Mouse (Mus musculus): ENCODE results near the gene Ncbp3. TPM values are rescaled to one million over a fixed set of nuclear protein-coding genes. Genes with fewer than 3 reads are reported as not detected.

Ncbp3 gene
- total RNA-seq (2021) = 1 to 10 TPM; 3.3 to 3.9 TPM
- long read RNA-seq, experiment 1, full-length matches to known transcripts = 6 of 10 reads
- long read RNA-seq, experiment 1, partial matches to known transcripts = 0 of 10 reads
- long read RNA-seq, experiment 1, other reads (novel, unspliced or antisense) = 4 of 10 reads
- long read RNA-seq, experiment 2, full-length matches to known transcripts = 5 of 9 reads
- long read RNA-seq, experiment 2, partial matches to known transcripts = 1 of 9 reads
- long read RNA-seq, experiment 2, other reads (novel, unspliced or antisense) = 3 of 9 reads

DNA sequence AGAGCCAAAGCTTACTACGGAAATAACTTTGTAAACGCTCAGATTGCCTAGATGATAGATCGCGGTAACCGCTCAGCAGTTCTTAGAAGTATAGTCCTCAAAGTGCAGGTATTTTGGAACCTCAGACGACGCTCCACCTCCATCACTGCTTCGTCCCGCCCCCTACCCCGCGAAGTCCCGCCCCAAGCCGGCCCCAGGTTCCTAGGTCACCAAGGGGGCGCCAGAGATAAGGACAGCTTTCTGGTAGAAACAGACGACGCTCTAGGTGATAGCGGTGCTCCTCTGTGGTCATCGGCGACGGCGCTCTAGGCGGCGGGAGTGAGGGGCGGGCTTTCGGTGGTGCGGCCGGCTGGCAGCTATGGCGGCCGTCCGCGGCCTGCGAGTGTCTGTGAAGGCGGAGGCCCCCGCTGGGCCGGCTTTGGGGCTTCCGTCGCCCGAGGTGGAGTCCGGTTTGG, at the start of gene Ncbp3:
Gene Ncbp3, plus strand, starts transcription at position 242 of the 455 bp plus-strand sequence.
- intact Hi-C loops (cut with DNase I; ENCODE audit: low total_unique reads) = no loop called here
- peak; percentile 95 for DNase-seq

DNA sequence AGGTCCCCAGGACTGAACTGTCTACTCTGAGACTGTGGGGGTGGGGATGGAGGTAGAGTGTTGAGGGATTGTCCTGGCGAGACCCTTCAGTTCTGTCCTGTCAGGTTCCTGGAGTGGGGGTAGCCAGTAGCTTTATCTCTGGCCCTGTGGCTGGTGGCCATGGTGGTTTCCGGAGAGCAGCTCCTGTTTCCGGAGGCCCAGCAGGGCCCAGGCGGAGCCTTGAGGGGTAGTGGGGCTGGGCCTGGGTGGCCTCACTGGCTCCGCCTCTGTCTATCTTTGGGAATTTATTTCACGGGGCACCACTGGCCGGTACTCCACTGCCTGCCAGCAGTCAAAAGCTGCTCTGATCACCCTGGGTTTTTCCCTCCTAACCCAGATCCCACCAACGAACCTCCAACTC, 48.8 kb upstream of the Ncbp3 start, which contains the start of gene P2rx1:
Gene P2rx1, plus strand, starts transcription at position 333 of the 400 bp plus-strand sequence.
- intact Hi-C loops (cut with DNase I; ENCODE audit: low total_unique reads) = no loop called here
- no peak for DNase-seq

GRCm38 (mm10) chr11:73001029-73001428, 46.6 kb upstream of the Ncbp3 start:
- intact Hi-C loops (cut with DNase I; ENCODE audit: low total_unique reads) = loop anchor here (2.0 to 10.0 kb wide), 2 partner anchors 74 to 114 kb away; no protein-coding TSS in a partner anchor
- DNase-seq = peak; percentile 67

DNA sequence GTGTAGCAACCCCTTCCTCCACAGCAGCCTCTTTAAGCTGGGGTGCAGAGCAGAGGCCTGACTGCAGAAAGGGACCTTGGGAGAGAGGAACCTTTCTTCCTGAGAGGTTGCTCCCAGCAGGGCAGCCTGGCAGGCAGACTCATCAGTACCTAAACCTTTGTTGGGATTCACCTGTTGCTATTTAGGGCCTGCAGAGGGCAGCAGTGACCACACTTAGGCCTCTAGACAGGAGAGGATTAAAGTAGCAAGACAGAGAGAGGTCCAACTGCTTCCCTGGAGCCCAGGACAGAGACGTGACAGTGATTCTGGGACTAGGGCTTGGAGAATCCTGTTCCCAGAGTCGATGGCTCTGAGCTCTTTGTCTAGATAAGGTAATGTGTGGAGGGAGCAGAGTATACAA, 41.2 kb upstream of the Ncbp3 start:
- intact Hi-C loops (cut with DNase I; ENCODE audit: low total_unique reads) = loop anchor here (2.0 to 10.0 kb wide), 2 partner anchors 32 to 108 kb away; no protein-coding TSS in a partner anchor
- no peak for DNase-seq

- DNase-seq = no peak
- intact Hi-C loops (cut with DNase I; ENCODE audit: low total_unique reads) = loop anchor here (2.0 to 10.0 kb wide), 2 partner anchors 32 to 108 kb away; no protein-coding TSS in a partner anchor
Measured at GRCm38 (mm10) chr11:73007113-73007512, 40.5 kb upstream of the Ncbp3 start.

- intact Hi-C loops (cut with DNase I; ENCODE audit: low total_unique reads) = loop anchor here (2.0 to 10.0 kb wide), 2 partner anchors 31 to 107 kb away; no protein-coding TSS in a partner anchor
- peak; percentile 75 for DNase-seq
Measured at GRCm38 (mm10) chr11:73007698-73008481, 39.7 kb upstream of the Ncbp3 start.

DNA sequence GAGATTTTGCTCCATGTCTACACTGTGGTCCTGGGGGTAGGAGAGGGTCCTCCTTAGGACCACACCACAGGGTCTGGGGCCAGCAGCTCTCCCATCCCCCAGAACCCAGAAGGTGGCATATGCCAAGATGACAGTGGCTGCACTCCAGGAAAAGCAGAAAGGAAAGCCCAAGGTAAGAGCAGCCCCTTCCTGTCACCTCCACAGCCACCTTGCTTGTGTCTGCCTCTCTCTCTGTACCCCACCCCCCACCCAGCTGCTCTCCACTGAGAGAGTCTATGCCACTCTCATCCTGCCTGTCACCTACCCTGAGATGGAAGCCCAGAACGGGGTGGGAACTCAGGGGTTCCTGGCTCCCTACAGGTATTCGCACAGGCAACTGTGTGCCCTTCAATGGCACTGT, 38.8 kb upstream of the Ncbp3 start:
- no peak for DNase-seq
- intact Hi-C loops (cut with DNase I; ENCODE audit: low total_unique reads) = loop anchor here (10.0 kb wide), 1 partner anchor 106 kb away; no protein-coding TSS in a partner anchor

DNA sequence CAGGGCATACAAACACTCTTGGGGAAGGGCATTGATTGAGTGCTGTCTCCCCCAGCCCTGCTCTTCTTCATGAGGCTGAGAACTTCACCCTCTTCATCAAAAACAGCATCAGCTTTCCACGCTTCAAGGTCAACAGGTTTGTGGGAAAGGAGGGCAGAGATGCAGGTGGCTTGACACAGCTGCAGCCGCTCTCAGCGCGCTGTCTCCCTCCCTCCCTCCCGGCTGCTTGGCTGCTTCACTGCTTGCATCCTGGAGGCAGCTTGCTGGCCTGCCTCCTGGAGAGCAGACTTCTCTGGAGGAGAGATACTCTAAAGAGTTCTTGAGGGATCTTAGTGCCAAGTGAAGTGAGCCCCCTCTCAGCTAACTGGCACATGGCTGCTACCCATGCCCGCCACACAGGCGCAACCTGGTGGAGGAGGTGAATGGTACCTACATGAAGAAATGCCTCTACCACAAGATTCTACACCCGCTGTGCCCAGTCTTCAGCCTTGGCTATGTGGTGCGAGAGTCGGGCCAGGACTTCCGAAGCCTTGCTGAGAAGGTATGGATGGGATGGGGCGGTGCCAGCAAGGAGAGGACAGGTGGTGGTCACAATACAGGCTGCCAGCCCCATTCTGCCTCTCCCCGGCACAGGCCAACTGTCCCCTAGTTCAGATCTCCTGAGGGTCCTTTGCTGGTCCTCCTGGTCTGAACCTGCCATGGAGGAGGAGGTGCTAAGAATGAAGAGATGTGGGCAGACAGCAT, 37.9 kb upstream of the Ncbp3 start:
- intact Hi-C loops (cut with DNase I; ENCODE audit: low total_unique reads) = loop anchor here (10.0 kb wide), 1 partner anchor 105 kb away; no protein-coding TSS in a partner anchor
- no peak for DNase-seq

DNA sequence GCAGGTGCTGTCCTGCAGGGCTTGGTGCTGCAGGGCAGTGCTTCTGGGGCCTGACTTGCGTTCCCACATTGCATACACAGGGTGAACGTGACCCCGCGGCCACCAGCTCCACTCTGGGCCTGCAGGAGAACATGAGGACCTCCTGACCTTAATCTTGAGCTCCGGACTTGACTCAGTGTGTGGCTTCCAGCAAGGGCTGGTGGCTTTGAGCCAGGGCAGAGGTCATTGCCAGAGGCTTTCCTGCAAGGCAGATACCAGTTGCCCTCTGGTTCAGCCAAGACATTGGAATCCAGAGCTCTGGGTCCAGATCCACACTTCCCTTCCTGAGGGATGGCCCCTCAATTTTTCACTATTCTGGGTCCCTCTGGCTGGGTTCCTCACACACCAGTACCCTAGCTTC, 33.6 kb upstream of the Ncbp3 start:
- intact Hi-C loops (cut with DNase I; ENCODE audit: low total_unique reads) = no loop called here
- no peak for DNase-seq

- no peak for DNase-seq
Measured at GRCm38 (mm10) chr11:73014831-73015344, 32.7 kb upstream of the Ncbp3 start.

DNA sequence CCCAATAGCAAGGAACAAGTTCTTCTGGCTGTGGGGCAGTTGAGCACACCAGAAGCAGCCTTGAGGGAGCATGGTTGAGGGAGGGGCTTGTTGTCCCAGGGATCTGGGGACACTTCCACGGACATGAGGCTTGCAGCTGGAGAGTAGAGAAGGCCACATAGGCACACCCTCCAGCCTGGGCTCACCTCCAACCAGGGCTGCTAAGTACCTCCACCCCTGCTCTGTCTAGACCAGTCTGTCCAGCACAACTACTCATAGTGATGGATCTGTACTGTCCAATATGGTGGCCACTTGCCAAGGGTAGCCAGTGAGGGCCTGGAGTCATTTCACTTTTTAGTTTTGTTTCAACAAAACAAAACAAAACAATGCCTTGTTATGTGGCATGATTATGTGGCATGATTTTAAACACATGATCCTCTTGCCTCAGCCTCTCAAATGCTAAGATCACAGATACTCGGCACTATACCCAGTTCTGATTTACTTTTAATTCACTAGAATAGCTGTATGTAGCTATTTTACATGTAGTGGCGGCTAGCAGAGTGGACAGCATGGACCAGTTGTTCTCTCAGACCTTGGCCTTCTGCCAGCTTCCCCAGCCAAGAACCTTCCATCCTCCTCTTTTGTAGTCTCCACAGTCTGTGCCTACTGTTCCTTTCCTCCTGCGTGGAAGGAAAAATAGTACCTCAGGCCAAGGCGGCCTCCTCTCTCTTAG, 32.0 kb upstream of the Ncbp3 start:
- intact Hi-C loops (cut with DNase I; ENCODE audit: low total_unique reads) = no loop called here

More at GRCm38 (mm10) chr11:73014831-73015344, 32.7 kb upstream of the Ncbp3 start:
- intact Hi-C loops (cut with DNase I; ENCODE audit: low total_unique reads) = no loop called here

DNA sequence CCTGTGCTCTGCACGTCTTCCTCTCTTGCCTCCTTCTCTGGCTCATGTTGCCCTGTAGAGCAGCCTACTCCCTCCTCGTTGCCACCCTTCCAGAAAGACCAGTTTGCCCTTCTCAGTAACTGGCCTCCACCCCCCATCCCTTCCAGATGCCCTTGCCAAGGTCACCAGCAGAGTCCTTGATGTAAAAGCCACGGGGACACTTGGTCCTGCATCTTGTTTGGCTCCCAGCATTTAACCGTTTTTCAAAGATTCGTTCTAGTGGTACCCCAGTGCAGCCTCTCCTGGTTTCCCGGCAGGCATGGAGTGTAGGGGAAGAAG, 31.5 kb upstream of the Ncbp3 start:
- intact Hi-C loops (cut with DNase I; ENCODE audit: low total_unique reads) = no loop called here
- DNase-seq = no peak

More for the DNA sequence above, 32.0 kb upstream of the Ncbp3 start:
- peak; percentile 77 for DNase-seq

GRCm38 (mm10) chr11:73018471-73019146, 29.0 kb upstream of the Ncbp3 start, which contains the start of gene Camkk1:
Gene Camkk1, plus strand, starts transcription at chr11:73019008.
- peak; percentile 95 for DNase-seq
- intact Hi-C loops (cut with DNase I; ENCODE audit: low total_unique reads) = no loop called here

DNA sequence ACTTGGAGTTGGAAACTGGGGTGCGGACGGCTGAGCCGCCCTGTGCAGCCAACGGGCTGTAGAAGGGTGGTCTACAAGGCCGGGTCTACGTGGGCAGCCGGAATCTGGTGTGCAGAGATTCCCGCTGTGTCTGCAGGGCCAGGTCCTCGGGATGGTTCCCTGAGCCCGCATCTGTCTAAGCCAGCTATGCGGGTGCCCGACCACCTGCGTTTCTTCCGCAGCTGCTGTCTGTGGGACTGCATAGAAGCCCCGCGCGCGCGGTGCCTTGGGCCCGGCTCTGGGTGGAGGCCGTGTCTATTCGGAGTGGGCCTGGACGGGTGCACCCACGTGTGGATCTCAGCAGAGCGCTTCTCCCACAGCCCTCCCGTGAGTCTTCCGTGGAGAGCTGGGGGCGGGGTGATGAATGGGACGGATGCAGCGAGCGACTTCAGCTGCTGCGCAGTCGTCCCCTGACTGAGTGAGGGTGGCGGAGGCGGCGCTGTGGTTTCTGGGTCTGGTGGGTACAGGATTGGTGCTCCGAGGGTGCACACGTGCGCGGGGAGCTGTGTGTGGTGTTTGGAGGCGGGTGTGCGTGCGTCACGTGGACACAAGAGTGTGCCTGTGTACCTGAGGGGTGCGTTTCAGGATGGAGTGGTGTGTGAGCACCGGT, 28.3 kb upstream of the Ncbp3 start:
- intact Hi-C loops (cut with DNase I; ENCODE audit: low total_unique reads) = no loop called here

DNA sequence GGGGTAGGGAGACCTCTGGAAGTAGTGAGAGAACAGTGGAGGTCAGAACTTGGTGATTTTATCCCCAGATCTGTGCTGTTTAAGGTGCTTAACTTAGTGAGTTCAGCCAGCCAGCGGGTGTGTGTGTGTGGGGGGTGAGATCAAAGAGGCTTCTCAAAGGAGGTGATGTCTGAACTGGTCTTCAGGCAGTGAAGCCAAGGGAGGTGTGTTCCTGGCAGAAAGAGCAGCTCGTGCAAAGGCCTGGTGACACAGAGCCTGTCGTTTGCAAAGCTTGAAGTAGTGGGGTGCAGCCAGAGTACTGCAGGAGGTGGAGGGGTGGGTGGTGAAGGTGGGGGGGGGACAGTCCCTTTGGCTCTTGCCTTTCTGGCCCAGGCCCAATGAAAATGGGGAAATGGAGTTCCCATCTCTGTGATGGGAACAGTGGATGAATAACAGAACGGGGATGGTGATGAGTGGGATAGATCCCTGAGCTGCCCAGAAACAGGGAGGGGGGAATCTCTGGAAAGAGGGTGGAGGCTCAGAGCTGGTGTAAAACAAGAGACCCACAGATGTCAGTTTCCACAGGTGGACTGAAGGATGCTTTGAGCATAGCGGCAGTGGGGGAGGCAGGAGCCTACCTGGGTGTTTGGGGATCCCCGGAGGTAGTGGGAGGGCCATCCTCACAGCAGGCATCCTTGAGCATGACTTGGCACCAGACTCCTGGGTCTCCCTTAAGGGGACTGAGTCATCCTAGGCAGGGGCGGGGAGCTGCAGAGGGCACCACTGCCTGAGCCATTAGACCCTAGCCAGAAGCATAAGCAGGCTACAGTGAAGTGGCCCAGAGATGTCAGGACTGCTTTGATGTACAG, 26.4 kb upstream of the Ncbp3 start:
- intact Hi-C loops (cut with DNase I; ENCODE audit: low total_unique reads) = no loop called here

More for the DNA sequence above, 28.3 kb upstream of the Ncbp3 start:
- no peak for DNase-seq

GRCm38 (mm10) chr11:73023099-73023498, 24.5 kb upstream of the Ncbp3 start:
- intact Hi-C loops (cut with DNase I; ENCODE audit: low total_unique reads) = no loop called here
- DNase-seq = peak; percentile 81

More for the DNA sequence above, 26.4 kb upstream of the Ncbp3 start:
- DNase-seq = no peak

- intact Hi-C loops (cut with DNase I; ENCODE audit: low total_unique reads) = no loop called here
- no peak for DNase-seq
Measured at GRCm38 (mm10) chr11:73023827-73024226, 23.8 kb upstream of the Ncbp3 start.
